Mouse (Mus musculus): ENCODE measurements around the gene Dedd2. TPM values are rescaled to one million over a fixed set of nuclear protein-coding genes. Genes with fewer than 3 reads are reported as not detected.
A peak's percentile ranks its signal among the peaks of the same experiment; 100 is the strongest.

Gene Dedd2
- polyA plus RNA-seq, 1 experiment from 2014 or later: 9.0 TPM

- peaks cover 36% of the 10 kb centered on the region for H3K4me1 ChIP-seq (replicated peaks; ENCODE audit: control insufficient read depth, insufficient read depth, low read length)
- peaks cover 25% of the 10 kb centered on the region for H3K36me3 ChIP-seq (ENCODE audit: control insufficient read depth, insufficient read depth, low read length)
- 0% methylated on average over 25 of the region's 25 CpGs for WGBS
- H3K4me2 ChIP-seq (ENCODE audit: low read length): peak overlapping the region; percentile 98
- peak overlapping the region; percentile 97 for H3K4me3 ChIP-seq (ENCODE audit: low read depth, low read length)
- no peak; the same call in none of the 2 replicates for ATAC-seq (replicated peaks; ENCODE audit: low FRiP score, low TSS enrichment, low read depth)
- H3K27me3 ChIP-seq (replicated peaks; ENCODE audit: control insufficient read depth, insufficient read depth, low read length): no peaks in the 10 kb centered on the region
- no peaks in the 10 kb centered on the region for H3K9me3 ChIP-seq (ENCODE audit: control insufficient read depth, low read length)
- H3K27ac ChIP-seq (ENCODE audit: low read depth): peak overlapping the region; percentile 97
- H3K9ac ChIP-seq (ENCODE audit: low read length): peak overlapping the region; percentile 97
- peak; percentile 82 for DNase-seq (ENCODE audit: low spot score)
Observed at GRCm38 (mm10) chr7:25248846-25249313, 28.5 kb upstream of the Dedd2 start.

GRCm38 (mm10) chr7:25248018-25248647 lies 27.7 kb upstream of the Dedd2 start:
- H3K27me3 ChIP-seq (replicated peaks; ENCODE audit: control insufficient read depth, insufficient read depth, low read length): no peaks in the 10 kb centered on the region
- WGBS: 2% methylated on average over 18 of the region's 18 CpGs
- H3K4me2 ChIP-seq (ENCODE audit: low read length): peak overlapping the region; percentile 98
- H3K27ac ChIP-seq (ENCODE audit: low read depth): peak overlapping the region; percentile 97
- H3K4me3 ChIP-seq (ENCODE audit: low read depth, low read length): peak overlapping the region; percentile 97
- H3K9me3 ChIP-seq (ENCODE audit: control insufficient read depth, low read length): no peaks in the 10 kb centered on the region
- ATAC-seq (replicated peaks; ENCODE audit: low FRiP score, low TSS enrichment, low read depth): 0 out of 2 replicates have a peak, but pooled peaks have one; percentile 6
- H3K4me1 ChIP-seq (replicated peaks; ENCODE audit: control insufficient read depth, insufficient read depth, low read length): peaks cover 36% of the 10 kb centered on the region
- H3K36me3 ChIP-seq (ENCODE audit: control insufficient read depth, insufficient read depth, low read length): peaks cover 31% of the 10 kb centered on the region
- peak overlapping the region; percentile 97 for H3K9ac ChIP-seq (ENCODE audit: low read length)
- DNase-seq (ENCODE audit: low spot score): peak; percentile 74

- Histone ChIP-seq H3K9me3 (ENCODE audit: control insufficient read depth, low read length) (no peaks in the 10 kb centered on the region), H3K27me3 (replicated peaks; ENCODE audit: control insufficient read depth, insufficient read depth, low read length) (no peaks in the 10 kb centered on the region), H3K4me2 (ENCODE audit: low read length) (peak overlapping the region; percentile 98), H3K4me1 (replicated peaks; ENCODE audit: control insufficient read depth, insufficient read depth, low read length) (peaks cover 36% of the 10 kb centered on the region), H3K4me3 (ENCODE audit: low read depth, low read length) (peak overlapping the region; percentile 97), H3K36me3 (ENCODE audit: control insufficient read depth, insufficient read depth, low read length) (peaks cover 38% of the 10 kb centered on the region), H3K27ac (ENCODE audit: low read depth) (peak overlapping the region; percentile 97), H3K9ac (ENCODE audit: low read length) (peak overlapping the region; percentile 97)
- WGBS: 16% methylated on average over 3 of the region's 3 CpGs
- ATAC-seq (replicated peaks; ENCODE audit: low FRiP score, low TSS enrichment, low read depth) (no peak), DNase-seq (ENCODE audit: low spot score) (no peak)
Observed at GRCm38 (mm10) chr7:25247498-25247897, 27.1 kb upstream of the Dedd2 start.

GRCm38 (mm10) chr7:25246759-25247137 lies 26.3 kb upstream of the Dedd2 start:
- Histone ChIP-seq H3K27me3 (replicated peaks; ENCODE audit: control insufficient read depth, insufficient read depth, low read length) (no peaks in the 10 kb centered on the region), H3K9ac (ENCODE audit: low read length) (peak overlapping the region; percentile 97), H3K27ac (ENCODE audit: low read depth) (peak overlapping the region; percentile 97; the same call in 1 of the 2 replicates), H3K4me1 (replicated peaks; ENCODE audit: control insufficient read depth, insufficient read depth, low read length) (peaks cover 33% of the 10 kb centered on the region), H3K4me2 (ENCODE audit: low read length) (peak overlapping the region; percentile 98), H3K9me3 (ENCODE audit: control insufficient read depth, low read length) (no peaks in the 10 kb centered on the region), H3K36me3 (ENCODE audit: control insufficient read depth, insufficient read depth, low read length) (peaks cover 44% of the 10 kb centered on the region), H3K4me3 (ENCODE audit: low read depth, low read length) (peak overlapping the region; percentile 97; the same call in 1 of the 2 replicates)
- no peak for DNase-seq (ENCODE audit: low spot score)
- WGBS: 49% methylated on average over 4 of the region's 4 CpGs
- ATAC-seq (replicated peaks; ENCODE audit: low FRiP score, low TSS enrichment, low read depth): no peak

- Histone ChIP-seq H3K9me3 (ENCODE audit: control insufficient read depth, low read length) (no peaks in the 10 kb centered on the region), H3K4me3 (ENCODE audit: low read depth, low read length) (peak overlapping the region; percentile 97; the same call in 1 of the 2 replicates), H3K4me2 (ENCODE audit: low read length) (peak overlapping the region; percentile 98), H3K4me1 (replicated peaks; ENCODE audit: control insufficient read depth, insufficient read depth, low read length) (peaks cover 28% of the 10 kb centered on the region), H3K36me3 (ENCODE audit: control insufficient read depth, insufficient read depth, low read length) (peaks cover 44% of the 10 kb centered on the region), H3K27me3 (replicated peaks; ENCODE audit: control insufficient read depth, insufficient read depth, low read length) (no peaks in the 10 kb centered on the region), H3K27ac (ENCODE audit: low read depth) (peak overlapping the region; percentile 22; the same call in 1 of the 2 replicates), H3K9ac (ENCODE audit: low read length) (peak overlapping the region; percentile 97; the same call in 1 of the 2 replicates)
- ATAC-seq (replicated peaks; ENCODE audit: low FRiP score, low TSS enrichment, low read depth) (no peak), DNase-seq (ENCODE audit: low spot score) (no peak)
- WGBS: 54% methylated on average over 20 of the region's 20 CpGs
Observed at GRCm38 (mm10) chr7:25246079-25246758, 25.8 kb upstream of the Dedd2 start.

GRCm38 (mm10) chr7:25244562-25245369 lies 24.4 kb upstream of the Dedd2 start:
- H3K27me3 ChIP-seq (replicated peaks; ENCODE audit: control insufficient read depth, insufficient read depth, low read length): no peaks in the 10 kb centered on the region
- no peak overlapping the region for H3K27ac ChIP-seq (ENCODE audit: low read depth)
- H3K9me3 ChIP-seq (ENCODE audit: control insufficient read depth, low read length): no peaks in the 10 kb centered on the region
- no peak overlapping the region for H3K9ac ChIP-seq (ENCODE audit: low read length)
- H3K4me1 ChIP-seq (replicated peaks; ENCODE audit: control insufficient read depth, insufficient read depth, low read length): peaks cover 28% of the 10 kb centered on the region
- H3K4me3 ChIP-seq (ENCODE audit: low read depth, low read length): no peak overlapping the region
- no peak overlapping the region for H3K4me2 ChIP-seq (ENCODE audit: low read length)
- ATAC-seq (replicated peaks; ENCODE audit: low FRiP score, low TSS enrichment, low read depth) (no peak), DNase-seq (ENCODE audit: low spot score) (no peak)
- H3K36me3 ChIP-seq (ENCODE audit: control insufficient read depth, insufficient read depth, low read length): peaks cover 44% of the 10 kb centered on the region
- 91% methylated on average over 27 of the region's 30 CpGs for WGBS

- no peak for DNase-seq (ENCODE audit: low spot score)
- no peak for ATAC-seq (replicated peaks; ENCODE audit: low FRiP score, low TSS enrichment, low read depth)
- Histone ChIP-seq H3K9me3 (ENCODE audit: control insufficient read depth, low read length) (no peaks in the 10 kb centered on the region), H3K4me1 (replicated peaks; ENCODE audit: control insufficient read depth, insufficient read depth, low read length) (peaks cover 31% of the 10 kb centered on the region), H3K4me3 (ENCODE audit: low read depth, low read length) (no peak overlapping the region), H3K36me3 (ENCODE audit: control insufficient read depth, insufficient read depth, low read length) (peaks cover 44% of the 10 kb centered on the region), H3K27me3 (replicated peaks; ENCODE audit: control insufficient read depth, insufficient read depth, low read length) (no peaks in the 10 kb centered on the region), H3K4me2 (ENCODE audit: low read length) (no peak overlapping the region), H3K27ac (ENCODE audit: low read depth) (no peak overlapping the region), H3K9ac (ENCODE audit: low read length) (no peak overlapping the region)
- 92% methylated on average over 4 of the region's 4 CpGs for WGBS
Observed at GRCm38 (mm10) chr7:25243361-25243760, 22.9 kb upstream of the Dedd2 start.

GRCm38 (mm10) chr7:25241062-25241461 lies 20.6 kb upstream of the Dedd2 start:
- Histone ChIP-seq H3K9ac (ENCODE audit: low read length) (no peak overlapping the region), H3K4me1 (replicated peaks; ENCODE audit: control insufficient read depth, insufficient read depth, low read length) (peaks cover 16% of the 10 kb centered on the region), H3K4me3 (ENCODE audit: low read depth, low read length) (no peak overlapping the region), H3K4me2 (ENCODE audit: low read length) (no peak overlapping the region), H3K27me3 (replicated peaks; ENCODE audit: control insufficient read depth, insufficient read depth, low read length) (no peaks in the 10 kb centered on the region), H3K36me3 (ENCODE audit: control insufficient read depth, insufficient read depth, low read length) (peaks cover 41% of the 10 kb centered on the region), H3K9me3 (ENCODE audit: control insufficient read depth, low read length) (no peaks in the 10 kb centered on the region), H3K27ac (ENCODE audit: low read depth) (no peak overlapping the region; the same call in 1 of the 2 replicates)
- 23% methylated on average over 2 of the region's 2 CpGs for WGBS
- ATAC-seq (replicated peaks; ENCODE audit: low FRiP score, low TSS enrichment, low read depth) (no peak), DNase-seq (ENCODE audit: low spot score) (no peak)
